Mouse (Mus musculus) layer of hippocampus, postnatal 10 days (tissue): ENCODE data around the gene Sorcs3. TPM values are rescaled to one million over a fixed set of nuclear protein-coding genes. Genes with fewer than 3 reads are reported as not detected.
A peak's percentile ranks its signal among the peaks of the same experiment; 100 is the strongest.

Experiments used
- DNase-seq, 2 experiments: peaks; one replicate each; pipeline ENCODE4 v3.0.0; 2021; ENCODE audit warnings: low spot score in 2 of 2
- total RNA-seq, 2 experiments: library from RNA; stranded (reverse); gene quantifications; 2 replicates each; pipeline ENCODE4 v1.2.3; 2021

Sorcs3 gene
- total RNA-seq, 2 experiments from 2014 or later = 27.5 to 29.9 TPM

DNA sequence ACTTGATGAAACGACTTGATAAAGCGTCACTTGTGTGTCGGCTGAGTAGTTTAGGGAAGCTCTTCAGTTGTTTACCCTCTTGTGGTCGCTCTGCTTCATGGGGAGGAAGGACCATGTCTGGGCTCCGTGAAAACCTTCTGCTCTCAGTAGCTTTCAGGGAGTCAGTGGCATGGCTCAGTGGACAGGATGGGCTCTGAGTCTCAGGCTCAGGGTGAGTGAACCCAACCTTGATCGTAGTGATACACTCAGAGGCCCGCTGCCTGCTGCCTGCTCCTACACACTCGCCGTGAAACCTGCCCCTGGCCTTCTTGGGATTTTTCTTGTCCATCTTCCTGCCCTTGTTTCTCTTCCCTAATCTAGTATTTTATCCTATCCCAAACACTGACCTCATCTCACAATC lies 166.0 kb downstream of the Sorcs3 start:
- DNase-seq = no peak

GRCm38 (mm10) chr19:48378006-48378540 lies 172.2 kb downstream of the Sorcs3 start:
- DNase-seq = no peak

- DNase-seq = peak; percentile 40 to 63
Measured at GRCm38 (mm10) chr19:48391551-48391950, 185.7 kb downstream of the Sorcs3 start.

GRCm38 (mm10) chr19:48404774-48405495 lies 199.1 kb downstream of the Sorcs3 start:
- no peak for DNase-seq

DNA sequence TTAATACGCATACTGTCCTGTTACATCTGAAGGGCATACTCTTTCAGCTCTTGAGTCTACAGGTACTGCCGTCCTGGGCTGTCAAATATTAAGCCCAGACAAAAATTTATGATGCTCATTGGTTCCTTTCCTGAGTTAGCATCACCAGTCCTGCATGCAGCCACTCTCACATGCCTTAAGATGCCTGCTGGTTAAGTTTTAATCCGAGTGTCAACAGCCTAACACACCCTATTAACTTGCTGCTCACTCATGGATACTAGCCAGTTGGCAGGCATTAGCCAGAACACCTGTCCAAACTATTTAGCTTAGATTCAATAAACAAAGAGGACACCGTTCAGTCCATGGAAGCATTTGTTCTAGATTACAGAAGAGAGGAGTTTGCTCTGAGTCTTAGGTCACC lies 202.4 kb downstream of the Sorcs3 start:
- DNase-seq = no peak

GRCm38 (mm10) chr19:48411332-48411731 lies 205.5 kb downstream of the Sorcs3 start:
- peak in 1 of 2 experiments; percentile 21 for DNase-seq

DNA sequence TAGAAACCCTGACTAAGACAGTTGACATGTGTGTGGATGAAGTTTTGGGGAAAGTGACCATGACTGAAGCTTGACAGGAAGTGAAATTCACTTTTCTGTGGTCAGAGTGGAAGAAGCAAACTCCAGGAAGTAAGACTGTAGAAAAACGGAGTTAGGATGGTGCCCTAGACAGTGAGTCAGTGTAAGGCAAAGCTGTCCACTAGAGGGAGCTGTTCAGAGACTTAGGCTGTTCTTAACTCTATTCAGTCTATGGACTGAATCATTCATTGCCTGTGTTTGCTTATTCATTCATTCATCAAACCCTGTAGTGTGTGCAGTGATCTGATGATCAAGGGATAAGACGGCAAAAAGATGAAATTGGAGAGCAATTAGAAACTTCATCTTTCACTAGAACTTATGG lies 208.0 kb downstream of the Sorcs3 start:
- peak; percentile 55 to 59 for DNase-seq

DNA sequence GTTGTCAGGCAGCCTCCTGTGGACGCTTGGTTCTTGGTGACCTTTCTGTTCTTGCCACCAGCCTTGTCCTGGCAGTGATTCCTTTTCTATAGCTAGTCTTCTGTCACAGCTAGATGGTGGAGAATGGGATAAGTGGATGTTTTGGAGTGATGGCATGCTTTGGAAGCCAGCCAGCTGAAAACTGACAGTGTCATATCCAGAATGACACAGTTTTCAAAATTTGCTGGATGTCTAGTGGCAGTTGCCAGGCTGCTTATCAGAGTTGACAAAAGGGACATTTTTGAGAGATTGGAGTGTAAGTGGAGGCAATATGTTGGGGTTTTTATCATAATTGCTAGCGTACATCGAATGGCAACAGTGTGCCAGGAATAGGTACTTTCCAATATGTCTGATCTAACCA lies 212.5 kb downstream of the Sorcs3 start:
- peak in 1 of 2 experiments; percentile 12 for DNase-seq

DNA sequence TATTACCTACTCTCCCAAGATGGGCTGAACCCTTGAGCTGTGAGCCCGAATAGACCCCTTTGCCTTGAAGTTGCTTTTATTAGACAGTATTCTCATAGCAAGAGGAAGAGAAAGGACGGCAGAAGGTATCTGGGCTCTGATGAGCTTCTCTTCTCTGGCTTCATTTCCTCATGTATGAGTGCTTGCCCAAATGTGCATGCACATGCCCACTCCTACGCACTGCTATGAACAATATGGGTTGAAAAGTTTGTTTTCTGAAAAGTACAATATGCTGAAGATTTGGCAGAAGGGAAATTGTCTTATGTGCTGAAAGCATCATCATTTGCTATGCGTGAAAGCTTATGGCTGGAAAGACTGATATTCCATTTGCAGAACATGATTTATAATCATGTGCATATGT lies 223.4 kb downstream of the Sorcs3 start:
- peak; percentile 16 to 30 for DNase-seq

DNA sequence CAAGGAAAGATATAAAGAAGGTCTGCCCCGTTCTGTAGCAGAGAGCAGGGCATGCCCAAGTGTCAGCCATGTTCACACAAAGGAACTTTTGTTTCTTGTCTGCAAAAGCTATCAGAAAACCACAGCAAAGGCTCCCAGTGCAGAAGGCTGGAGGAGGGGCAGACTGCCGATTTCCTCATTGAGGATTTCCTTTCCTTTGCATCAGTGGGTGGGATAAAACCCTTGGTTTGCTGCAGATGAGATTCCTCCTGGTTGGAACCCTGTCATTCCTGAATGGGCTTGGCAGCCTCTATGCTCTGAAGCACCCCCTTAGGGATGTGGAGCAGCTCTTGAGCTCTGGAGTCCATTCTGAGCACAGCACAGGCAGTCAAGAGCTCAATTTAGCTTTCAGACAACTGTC lies 223.9 kb downstream of the Sorcs3 start:
- peak; percentile 11 to 37 for DNase-seq

DNA sequence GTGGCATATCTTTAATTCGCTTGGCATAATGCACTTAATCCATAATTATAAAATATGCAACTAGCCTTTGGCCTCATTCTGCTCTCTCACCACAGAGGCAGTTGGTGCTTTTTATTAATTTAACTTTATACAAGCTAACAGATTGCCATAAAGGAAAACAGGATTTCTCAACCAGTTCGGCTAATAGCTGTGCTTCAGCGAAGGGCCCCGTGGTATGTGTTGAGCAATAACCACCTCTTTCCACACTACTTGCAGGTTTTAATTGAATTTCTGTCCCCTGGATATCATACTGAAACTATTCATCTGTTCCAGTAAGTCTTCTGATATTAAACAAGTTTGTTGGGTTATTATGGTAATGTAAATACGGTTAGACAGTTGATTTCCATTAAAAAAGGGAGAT lies 224.5 kb downstream of the Sorcs3 start:
- no peak for DNase-seq

GRCm38 (mm10) chr19:48438450-48438849 lies 232.6 kb downstream of the Sorcs3 start:
- DNase-seq = no peak

GRCm38 (mm10) chr19:48461141-48461540 lies 255.3 kb downstream of the Sorcs3 start:
- DNase-seq = no peak

GRCm38 (mm10) chr19:48462426-48462825 lies 256.6 kb downstream of the Sorcs3 start:
- no peak for DNase-seq

DNA sequence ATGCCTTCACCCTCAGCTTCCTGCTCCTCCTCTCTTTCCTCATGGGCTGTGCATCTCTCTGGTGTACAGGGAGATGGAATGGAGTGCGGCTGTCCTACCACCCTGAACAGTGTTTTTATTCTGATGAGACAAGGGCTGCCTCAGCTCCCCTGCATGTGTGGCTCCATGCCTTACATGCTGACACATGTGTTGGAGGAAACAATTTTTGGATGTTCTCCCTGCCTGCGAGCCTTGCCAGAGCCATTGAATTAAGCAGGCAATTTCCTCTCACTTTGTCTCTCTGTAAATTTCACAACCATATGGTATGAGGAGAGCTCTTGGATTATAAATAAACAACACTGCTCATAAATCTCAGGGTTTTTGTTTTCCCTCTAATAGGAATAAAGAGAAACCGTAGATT lies 257.7 kb downstream of the Sorcs3 start:
- peak; percentile 30 to 43 for DNase-seq

GRCm38 (mm10) chr19:48467471-48467870 lies 261.6 kb downstream of the Sorcs3 start:
- no peak for DNase-seq

DNA sequence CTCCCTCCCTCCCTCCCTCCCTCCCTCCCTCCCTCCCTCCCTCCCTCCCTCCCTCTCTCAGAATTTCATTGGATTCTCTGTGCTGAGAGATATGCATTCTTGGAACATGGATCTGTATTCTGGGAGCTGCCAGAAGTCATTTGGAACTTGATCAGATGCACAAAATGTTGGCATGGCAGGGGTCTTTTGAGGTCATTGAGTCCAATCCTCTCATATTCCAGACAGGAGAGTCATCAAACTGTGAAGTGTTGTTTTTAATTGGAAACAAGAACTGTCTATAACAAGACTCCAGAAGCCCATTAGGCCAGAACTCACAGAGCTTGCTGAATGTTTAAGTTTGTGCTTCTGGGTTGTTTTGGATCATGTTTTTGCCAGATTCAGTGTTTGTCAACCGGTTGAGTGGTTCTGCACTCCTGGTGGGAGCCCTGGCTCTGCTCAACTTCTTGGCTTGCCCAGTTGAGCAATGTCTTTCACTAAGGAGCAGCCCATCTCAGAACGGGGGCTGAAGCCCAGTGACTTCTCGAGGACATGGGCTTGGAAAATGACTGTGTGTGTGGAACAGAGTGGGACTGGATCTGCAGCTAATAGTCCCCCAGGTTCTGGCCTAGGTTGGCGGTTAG lies 264.1 kb downstream of the Sorcs3 start:
- no peak for DNase-seq

DNA sequence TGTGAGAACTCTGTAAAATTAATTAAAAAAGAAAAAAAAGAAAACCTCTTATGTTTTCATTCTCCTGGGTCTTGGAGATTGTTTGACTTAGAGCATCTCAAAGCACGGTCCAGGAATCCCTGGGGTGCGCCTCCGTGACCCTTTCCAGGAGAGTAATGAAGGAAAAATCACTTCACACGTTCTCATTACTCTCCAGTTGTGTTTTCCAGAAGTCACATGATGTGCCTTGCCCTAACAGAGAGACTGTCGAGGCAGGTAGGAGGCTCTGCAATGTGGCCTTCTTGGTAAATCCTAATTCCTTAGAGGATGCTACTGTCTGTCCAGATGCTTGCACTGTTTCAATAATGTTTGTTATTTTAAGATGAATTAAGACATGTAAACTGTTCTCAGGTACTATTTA lies 266.1 kb downstream of the Sorcs3 start:
- DNase-seq = no peak

DNA sequence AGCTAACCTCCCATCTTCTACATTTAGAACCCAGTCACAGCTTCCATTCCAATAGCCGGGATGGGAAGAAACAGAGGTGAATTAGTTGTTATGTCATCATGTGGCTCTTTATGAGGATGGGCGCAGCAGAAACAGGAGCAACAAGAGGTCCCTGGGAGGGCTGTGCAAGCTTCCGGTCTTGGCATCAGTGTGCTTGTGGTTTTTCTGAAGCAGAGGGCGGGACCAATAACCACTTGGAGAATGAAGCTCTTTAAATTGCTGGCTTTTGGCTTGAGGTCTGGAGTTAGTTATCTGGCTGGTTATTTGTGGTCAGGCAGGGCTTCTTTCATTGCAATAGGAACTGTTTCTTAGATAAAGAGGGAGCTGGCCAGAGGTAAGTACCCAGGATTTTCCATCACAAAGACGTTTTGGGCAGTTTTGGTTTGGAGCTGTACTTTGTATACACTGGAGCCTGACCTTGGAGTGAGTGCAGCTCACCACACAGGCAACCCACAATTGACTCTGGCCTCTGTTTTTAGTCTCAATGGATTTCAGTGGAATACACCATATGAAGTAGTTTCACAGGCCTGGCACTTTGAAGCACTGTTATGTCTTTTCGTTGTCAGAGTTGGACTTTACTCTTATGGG lies 270.1 kb downstream of the Sorcs3 start:
- DNase-seq = no peak

- no peak for DNase-seq
Measured at GRCm38 (mm10) chr19:48478864-48479263, 273.0 kb downstream of the Sorcs3 start.

DNA sequence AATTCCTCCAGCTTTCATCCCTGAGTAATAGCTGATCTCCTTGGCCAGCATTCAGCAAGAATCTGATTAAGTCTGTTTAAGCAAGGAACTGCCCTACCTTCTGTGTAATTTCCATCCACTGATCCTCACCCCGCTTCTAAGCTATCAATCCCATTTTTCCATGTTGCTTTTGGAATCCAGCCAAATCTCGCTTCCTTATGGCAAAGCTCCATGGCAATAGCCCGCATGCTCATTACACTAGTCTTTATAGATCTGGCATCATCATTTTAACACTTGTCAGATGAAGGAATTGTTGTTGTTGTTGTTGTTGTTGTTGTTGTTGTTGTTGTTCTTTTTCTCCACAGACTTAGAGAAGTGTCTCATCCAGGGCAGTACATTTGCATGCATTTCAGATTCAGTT lies 277.1 kb downstream of the Sorcs3 start:
- no peak for DNase-seq

DNA sequence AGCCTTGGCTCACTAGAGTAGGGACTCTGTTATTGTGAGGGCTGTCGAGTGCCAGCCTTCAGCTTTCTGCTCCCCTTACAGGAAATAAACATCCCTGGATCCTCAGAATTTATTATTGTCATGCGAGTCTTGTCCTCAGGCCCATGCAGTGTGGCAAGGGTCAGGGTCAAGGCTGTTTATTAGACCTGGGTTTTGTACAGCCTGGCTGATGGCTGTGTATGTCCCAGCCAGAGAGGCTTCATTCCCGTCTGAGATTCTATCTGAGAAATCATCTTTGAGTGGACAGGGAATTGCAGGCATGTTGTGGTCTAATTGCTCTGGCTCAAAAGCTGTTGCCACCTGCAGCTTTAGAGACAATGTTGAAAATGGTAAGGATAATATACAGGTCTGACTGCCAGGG lies 285.3 kb downstream of the Sorcs3 start:
- no peak for DNase-seq
